Mouse (Mus musculus) ES-E14 (cell line): ENCODE results near the gene Cyfip2. TPM values are rescaled to one million over a fixed set of nuclear protein-coding genes. Genes with fewer than 3 reads are reported as not detected.

Experiments
- DNase-seq: peaks from one replicate; pipeline ENCODE4 v3.0.0-alpha.2; 2013; ENCODE audit warnings: low read depth, low spot score
- H3K27ac ChIP-seq: 2 replicates; pipeline ENCODE4 v1.5.1; 2012; ENCODE audit warnings: low read depth, mild to moderate bottlenecking, low read length, moderate library complexity, mixed read lengths; ENCODE audit not compliant: poor library complexity, insufficient read depth, severe bottlenecking
- H3K36me3 ChIP-seq: 2 replicates; pipeline ENCODE4 v1.6.1; 2012; ENCODE audit warnings: mild to moderate bottlenecking, low read length, moderate library complexity, mixed read lengths; ENCODE audit not compliant: control insufficient read depth, poor library complexity, insufficient read depth, severe bottlenecking
- H3K4me1 ChIP-seq, 2 experiments: fragments of 150-350 bp in 1 of 2; sonication (generic) in 1 of 2; 2 replicates each; pipeline ENCODE4 v1.6.1; 2012; ENCODE audit warnings: low read length in 2 of 2, mild to moderate bottlenecking in 1 of 2, mixed read lengths in 1 of 2; ENCODE audit not compliant: control insufficient read depth in 2 of 2, insufficient read depth in 2 of 2, poor library complexity in 1 of 2
- H3K4me3 ChIP-seq, 2 experiments: fragments of 150-350 bp in 1 of 2; sonication (generic) in 1 of 2; 2 replicates each; pipeline ENCODE4 v1.5.1; 2012; ENCODE audit warnings: low read length in 2 of 2, low read depth in 1 of 2, mild to moderate bottlenecking in 1 of 2, mixed read lengths in 1 of 2; ENCODE audit not compliant: insufficient read depth in 1 of 2, poor library complexity in 1 of 2, severe bottlenecking in 1 of 2
- H3K9ac ChIP-seq: 2 replicates; pipeline ENCODE4 v1.6.1; 2012; ENCODE audit warnings: low read depth, mild to moderate bottlenecking, low read length, mixed read lengths; ENCODE audit not compliant: poor library complexity, insufficient read depth, severe bottlenecking
- H3K9me3 ChIP-seq: fragments of 150-350 bp; sonication (generic); 2 replicates; pipeline ENCODE4 v1.6.1; 2012; ENCODE audit warnings: low read depth, mild to moderate bottlenecking, low read length; ENCODE audit not compliant: control insufficient read depth, insufficient read depth
- CHD2 ChIP-seq: IDR thresholded peaks from 2 replicates; pipeline ENCODE4 v1.6.1; 2014; ENCODE audit warnings: mild to moderate bottlenecking, low read depth, low read length, inconsistent platforms
- HCFC1 ChIP-seq: IDR thresholded peaks from 2 replicates; pipeline ENCODE4 v1.6.1; 2012; ENCODE audit warnings: low read length, inconsistent platforms, borderline replicate concordance; ENCODE audit not compliant: insufficient read depth
- MAFK ChIP-seq: IDR thresholded peaks from 2 replicates; pipeline ENCODE4 v1.6.1; 2014; ENCODE audit warnings: mild to moderate bottlenecking, low read depth, low read length, inconsistent platforms; ENCODE audit not compliant: insufficient read depth
- ZC3H11A ChIP-seq: IDR thresholded peaks from 2 replicates; pipeline ENCODE4 v1.6.1; 2012; ENCODE audit warnings: low read depth, mild to moderate bottlenecking, inconsistent platforms, low read length, borderline replicate concordance
- ZNF384 ChIP-seq: IDR thresholded peaks from 2 replicates; pipeline ENCODE4 v1.6.1; 2012; ENCODE audit warnings: low read depth, low read length, inconsistent platforms
- in situ Hi-C, 2 experiments: fragments of 600-800 bp; cut with MboI; formaldehyde crosslinking; loops; one replicate each; pipeline ENCODE4 v1.15.1; 2025; ENCODE audit warnings: low sequenced_read_pairs in 2 of 2, inconsistent platforms in 1 of 2; ENCODE audit not compliant: unreplicated experiment in 2 of 2
- total RNA-seq: library from RNA; depleted of rRNA; stranded (reverse); fragments of 300-350 nt; gene quantifications from 2 replicates; pipeline ENCODE4 v1.2.3, GENCODE M21; 2012

Gene Cyfip2
- total RNA-seq, 1 experiment = 7.4 TPM

GRCm38 (mm10) chr11:46348416-46348815 lies 35.8 kb upstream of the Cyfip2 start:
- Histone ChIP-seq H3K36me3 (no peaks in the 10 kb centered on the region), H3K27ac (no peak overlapping the region), H3K4me3 (no peak overlapping the region), H3K4me1 (no peaks in the 10 kb centered on the region), H3K9me3 (no peaks in the 10 kb centered on the region), H3K9ac (no peak overlapping the region)
- no peak for DNase-seq
- in situ Hi-C loops = no loop called here
- TF ChIP-seq CHD2 (no peak), ZC3H11A (no peak), ZNF384 (no peak), MAFK (no peak), HCFC1 (no peak)

- H3K9ac ChIP-seq = no peak overlapping the region
- in situ Hi-C loops = no loop called here
- no peak overlapping the region for H3K27ac ChIP-seq
- H3K4me3 ChIP-seq = no peak overlapping the region
- H3K4me1 ChIP-seq = no peaks in the 10 kb centered on the region
- H3K36me3 ChIP-seq = no peaks in the 10 kb centered on the region
- DNase-seq = no peak
- no peaks in the 10 kb centered on the region for H3K9me3 ChIP-seq
- no peak for TF ChIP-seq ZC3H11A
- no peak for TF ChIP-seq MAFK
- TF ChIP-seq ZNF384 = no peak
- TF ChIP-seq HCFC1 = no peak
- no peak for TF ChIP-seq CHD2
These were observed 35.1 kb upstream of the Cyfip2 start for GRCm38 (mm10) chr11:46347756-46348155.

- Histone ChIP-seq H3K27ac (no peak overlapping the region), H3K9ac (no peak overlapping the region), H3K9me3 (no peaks in the 10 kb centered on the region), H3K4me3 (no peak overlapping the region), H3K4me1 (no peaks in the 10 kb centered on the region), H3K36me3 (no peaks in the 10 kb centered on the region)
- DNase-seq = no peak
- TF ChIP-seq CHD2 = no peak
- no peak for TF ChIP-seq HCFC1
- TF ChIP-seq ZC3H11A = no peak
- no peak for TF ChIP-seq MAFK
- no peak for TF ChIP-seq ZNF384
- in situ Hi-C loops = no loop called here
These were observed 31.4 kb upstream of the Cyfip2 start for GRCm38 (mm10) chr11:46343886-46344546.

GRCm38 (mm10) chr11:46341960-46342359 lies 29.3 kb upstream of the Cyfip2 start:
- H3K27ac ChIP-seq = no peak overlapping the region
- DNase-seq = no peak
- H3K4me1 ChIP-seq = no peaks in the 10 kb centered on the region
- in situ Hi-C loops = no loop called here
- H3K4me3 ChIP-seq = no peak overlapping the region
- H3K36me3 ChIP-seq = no peaks in the 10 kb centered on the region
- TF ChIP-seq ZC3H11A = no peak
- TF ChIP-seq HCFC1 = no peak
- no peak for TF ChIP-seq CHD2
- TF ChIP-seq ZNF384 = no peak
- TF ChIP-seq MAFK = no peak
- no peak overlapping the region for H3K9ac ChIP-seq
- H3K9me3 ChIP-seq = no peaks in the 10 kb centered on the region
